Mouse (Mus musculus): ENCODE measurements at regions not wholly inside any gene's neighbourhood (a gene's known extent, or its start where the extent isn't known, plus 50 kb on each side); places are given as distances from the start of the nearest gene placed in this dataset.

DNA sequence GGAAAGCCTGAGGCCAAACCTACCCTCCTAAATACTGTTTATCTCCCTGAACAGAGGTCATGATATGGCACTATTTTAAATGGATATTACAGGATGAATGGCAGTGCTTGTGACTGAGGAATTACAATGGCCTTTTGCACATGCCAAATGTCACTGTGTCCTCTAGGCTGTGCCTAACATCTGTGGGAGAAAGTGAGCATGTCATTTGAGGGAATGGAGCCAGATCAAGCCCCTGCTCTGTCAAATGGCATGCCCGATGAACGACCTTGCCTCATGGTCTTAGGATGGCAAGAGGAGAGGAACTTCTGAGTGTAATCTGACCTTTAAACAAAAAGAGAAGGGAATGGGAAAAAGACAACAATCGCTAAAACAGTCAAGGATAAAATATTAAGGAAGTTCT lies 827.0 kb downstream of the Gsdmc2 start:
- no peak for DNase-seq (ENCODE audit: low spot score in 2 of 2)

DNA sequence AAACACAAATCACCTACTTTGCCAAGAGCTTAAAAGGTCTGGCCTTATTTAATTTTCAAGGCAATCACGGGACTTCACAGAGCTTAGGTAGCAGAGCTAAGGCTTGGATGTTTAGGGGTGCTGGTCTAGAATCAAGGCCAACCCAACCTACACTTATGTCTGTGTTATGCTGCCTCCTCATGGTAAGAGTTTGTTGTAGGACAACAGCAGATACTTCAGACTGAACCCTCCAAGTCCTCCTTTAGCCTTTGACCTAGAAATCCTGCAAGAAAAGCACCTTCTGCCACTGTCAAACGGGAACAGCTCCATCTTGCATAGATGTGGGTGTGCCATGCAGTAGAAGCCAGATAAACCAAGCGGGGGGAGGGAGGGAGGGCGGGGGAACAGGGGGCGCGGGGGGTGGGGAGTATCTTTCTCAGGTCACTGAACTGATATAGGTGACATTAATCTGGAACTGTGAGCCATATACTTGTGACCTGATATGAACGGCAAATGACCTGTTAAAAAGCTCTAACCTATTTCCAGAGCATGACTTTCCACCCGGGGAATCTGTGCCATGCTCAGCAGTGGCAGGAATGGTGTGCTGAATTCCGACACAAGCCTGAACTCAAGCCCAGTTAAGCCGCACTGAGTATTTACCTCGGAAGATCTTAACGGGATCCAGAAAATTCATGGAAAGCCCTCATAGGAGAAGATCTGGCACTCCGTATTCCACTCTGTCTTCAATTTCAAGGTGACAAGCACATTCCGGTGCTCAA lies 838.3 kb downstream of the Gsdmc2 start:
- DNase-seq (ENCODE audit: low spot score in 2 of 2), result no peak

DNA sequence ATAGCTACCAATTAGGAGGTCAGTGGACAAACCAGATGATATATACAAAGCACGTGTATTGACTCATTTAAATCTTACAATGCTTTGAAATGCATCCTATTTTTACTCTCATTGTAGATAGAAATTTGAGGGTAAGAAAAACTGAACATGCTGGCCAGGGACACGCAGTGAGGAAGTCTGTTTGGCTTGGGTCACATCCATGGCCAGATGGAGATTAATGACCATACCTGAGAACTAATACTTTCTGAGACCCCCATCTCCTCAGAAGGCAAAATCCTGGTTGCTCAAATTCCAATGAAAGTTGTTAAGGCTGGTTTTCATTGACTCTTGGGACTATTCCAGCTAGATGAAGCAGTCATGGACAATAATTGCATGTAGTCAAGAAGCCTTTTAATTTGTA lies 850.3 kb downstream of the Gsdmc2 start:
- no peak for DNase-seq (ENCODE audit: low spot score in 2 of 2)

DNA sequence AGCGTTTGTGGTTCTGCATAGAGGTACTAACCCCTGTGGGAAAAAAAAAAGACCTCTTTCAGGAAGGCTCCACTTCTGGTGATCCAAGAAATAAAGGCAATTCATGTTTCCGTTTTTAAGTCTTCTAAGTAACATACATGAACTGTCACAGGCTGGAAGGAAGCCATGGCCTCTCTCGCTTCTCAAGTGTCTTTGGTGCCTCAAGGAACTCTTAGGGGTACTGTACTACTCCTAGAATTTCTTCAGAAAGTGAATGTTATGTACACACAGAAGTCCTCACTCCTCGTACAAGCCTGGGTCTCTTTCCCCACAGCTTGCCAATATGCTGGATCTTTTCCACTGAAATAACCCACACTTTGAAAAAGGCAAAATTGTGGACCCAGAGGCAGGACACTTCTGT lies 858.1 kb downstream of the Gsdmc2 start:
- DNase-seq (ENCODE audit: low spot score in 2 of 2), result no peak

- no peak for DNase-seq (ENCODE audit: low spot score in 2 of 2)
These were observed 858.8 kb downstream of the Gsdmc2 start for GRCm38 (mm10) chr15:62986147-62986546.

GRCm38 (mm10) chr15:62970566-62970965 lies 874.4 kb downstream of the Gsdmc2 start:
- DNase-seq (ENCODE audit: low spot score in 2 of 2), result no peak

DNA sequence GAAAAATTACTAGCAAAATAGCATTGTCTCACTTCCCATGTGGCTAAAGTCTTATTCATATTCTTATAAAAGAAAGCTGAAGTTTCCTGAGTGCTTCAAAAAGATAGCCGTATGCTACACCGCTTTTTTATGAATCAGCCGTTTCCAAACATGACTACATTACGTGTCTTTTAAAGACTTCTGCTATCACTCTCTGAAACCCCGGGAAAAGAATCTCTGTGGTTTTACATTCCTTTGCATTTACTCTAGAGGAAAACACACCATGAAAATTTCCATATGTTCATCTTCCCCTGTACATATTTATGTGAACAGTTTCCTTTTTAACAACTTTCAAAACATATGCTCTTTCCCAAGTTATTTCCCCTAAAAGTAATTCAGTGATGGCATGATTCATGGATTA lies 882.3 kb downstream of the Gsdmc2 start:
- DNase-seq (ENCODE audit: low spot score in 2 of 2), result no peak

- DNase-seq (ENCODE audit: low spot score in 2 of 2), result no peak
These were observed 884.4 kb downstream of the Gsdmc2 start for GRCm38 (mm10) chr15:62960623-62961022.

- DNase-seq (ENCODE audit: low spot score in 2 of 2), result no peak
These were observed 886.3 kb downstream of the Gsdmc2 start for GRCm38 (mm10) chr15:62958506-62959330.

DNA sequence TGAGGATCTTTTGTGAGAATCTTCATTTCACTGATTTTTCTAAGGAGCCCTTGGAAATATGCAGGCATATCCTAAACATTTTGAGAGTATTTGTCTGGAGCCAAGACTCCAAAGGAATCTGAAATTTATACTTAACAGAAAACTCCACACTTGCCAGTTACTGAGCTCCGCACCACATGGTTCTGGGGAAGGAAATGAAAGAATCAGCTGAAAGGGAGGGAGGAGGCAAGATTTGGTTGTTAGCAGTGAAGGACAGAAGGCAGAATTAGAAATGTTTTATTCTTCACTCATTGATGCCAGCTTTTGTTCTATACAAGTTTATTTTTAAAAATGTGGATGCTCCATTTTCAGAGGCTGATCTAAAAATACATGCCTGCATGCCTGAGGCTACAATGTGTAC lies 890.1 kb downstream of the Gsdmc2 start:
- DNase-seq (ENCODE audit: low spot score in 2 of 2), result no peak

- no peak for DNase-seq (ENCODE audit: low spot score in 2 of 2)
These were observed 890.6 kb downstream of the Gsdmc2 start for GRCm38 (mm10) chr15:62954322-62954820.

- peak; percentile 8 to 27 for DNase-seq (ENCODE audit: low spot score in 2 of 2)
These were observed 891.6 kb downstream of the Gsdmc2 start for GRCm38 (mm10) chr15:62953215-62953941.

DNA sequence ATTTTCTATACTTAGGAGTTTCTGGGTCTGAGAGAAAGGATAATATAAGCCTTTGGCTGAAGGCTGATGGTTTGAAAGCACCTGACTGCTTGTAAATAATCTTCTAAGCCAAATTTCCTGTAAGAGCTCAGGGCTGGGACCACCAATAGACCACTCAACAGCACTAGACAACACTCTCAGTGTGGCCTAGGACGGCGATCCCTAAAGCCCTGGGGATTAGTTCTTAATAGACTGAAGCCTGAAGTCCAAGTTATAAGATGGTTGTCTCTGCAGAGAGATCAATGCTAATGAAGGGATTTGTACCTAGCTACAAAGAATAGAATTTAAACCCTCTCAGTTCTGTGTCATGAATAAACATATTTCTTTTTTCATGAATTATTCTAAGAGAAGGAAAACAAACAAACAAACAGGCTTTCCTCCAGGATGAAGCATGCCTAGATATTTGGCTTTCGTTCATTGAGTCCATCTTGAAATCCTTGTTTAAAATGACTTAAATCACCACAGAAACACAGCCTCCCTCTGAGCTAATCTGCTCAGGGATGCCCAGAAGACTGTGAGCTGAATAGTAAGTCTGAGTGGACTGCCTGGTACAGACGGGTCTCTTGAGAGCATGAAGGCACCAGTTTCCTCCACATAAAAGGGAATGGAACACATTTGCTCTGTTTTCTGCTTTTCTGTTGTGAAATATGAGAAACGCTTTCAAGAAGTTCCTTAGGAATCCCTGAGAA lies 892.3 kb downstream of the Gsdmc2 start:
- DNase-seq (ENCODE audit: low spot score in 2 of 2), result no peak

DNA sequence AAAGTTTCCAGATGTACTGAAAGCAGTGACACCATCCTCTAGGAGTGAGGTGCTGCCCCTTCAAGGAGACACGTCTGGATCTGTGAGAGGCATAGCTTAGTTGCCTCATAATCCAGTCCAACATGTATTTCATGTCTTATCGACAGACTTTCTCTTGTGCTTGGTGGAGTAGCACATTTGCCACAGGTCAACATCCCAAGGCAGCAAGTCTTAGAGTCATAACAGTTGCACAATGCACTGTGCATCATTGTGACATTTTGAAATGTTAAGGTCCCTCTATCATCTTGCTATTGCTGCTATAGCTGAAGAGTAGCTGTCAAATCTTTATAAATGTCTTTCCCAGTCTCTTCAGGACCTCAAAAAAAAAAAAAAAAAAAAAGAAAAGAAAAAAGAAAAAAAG lies 905.6 kb downstream of the Gsdmc2 start:
- no peak for DNase-seq (ENCODE audit: low spot score in 2 of 2)

- DNase-seq (ENCODE audit: low spot score in 2 of 2), result no peak
These were observed 907.2 kb downstream of the Gsdmc2 start for GRCm38 (mm10) chr15:62937756-62938155.

GRCm38 (mm10) chr15:62934522-62935189 lies 910.3 kb downstream of the Gsdmc2 start:
- DNase-seq (ENCODE audit: low spot score in 2 of 2), result no peak

DNA sequence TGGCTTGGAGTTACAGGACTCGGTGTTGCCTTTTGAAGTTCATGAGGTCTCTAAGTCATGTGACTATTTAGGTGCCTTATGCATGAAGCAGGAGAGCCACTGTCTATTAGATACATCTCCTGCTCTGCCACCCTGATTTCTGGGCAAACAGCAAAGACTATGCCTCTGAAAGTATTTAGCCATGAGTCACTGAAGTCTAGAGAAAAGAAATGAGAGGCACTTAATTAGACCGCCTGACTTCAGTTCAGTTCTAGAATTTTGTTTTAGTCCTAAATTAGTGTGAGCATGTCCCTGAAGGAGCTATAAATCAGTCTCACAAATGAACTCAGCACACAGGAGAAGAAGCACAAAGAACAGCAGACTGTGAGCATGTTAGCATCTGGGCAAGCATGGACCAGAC lies 924.5 kb downstream of the Gsdmc2 start:
- no peak for DNase-seq (ENCODE audit: low spot score in 2 of 2)

DNA sequence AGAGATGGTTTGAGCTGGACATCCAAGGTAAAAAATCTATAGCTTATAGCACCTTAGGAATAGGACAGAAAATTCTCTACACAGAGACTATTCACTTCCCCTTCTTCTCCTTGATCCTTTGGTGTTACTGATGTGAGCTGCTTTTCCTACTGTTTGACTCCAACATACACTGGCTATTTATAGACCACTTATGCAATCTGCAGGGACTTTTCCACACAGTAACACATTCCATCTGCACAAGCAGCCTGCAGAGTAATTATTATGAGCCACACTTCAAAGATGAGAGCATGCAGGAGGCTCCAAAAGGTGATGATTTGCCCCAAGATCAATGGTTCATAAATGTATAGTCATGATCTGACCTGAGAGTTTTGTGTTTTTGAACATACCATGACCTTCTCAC lies 925.7 kb downstream of the Gsdmc2 start:
- DNase-seq (ENCODE audit: low spot score in 2 of 2), result no peak

DNA sequence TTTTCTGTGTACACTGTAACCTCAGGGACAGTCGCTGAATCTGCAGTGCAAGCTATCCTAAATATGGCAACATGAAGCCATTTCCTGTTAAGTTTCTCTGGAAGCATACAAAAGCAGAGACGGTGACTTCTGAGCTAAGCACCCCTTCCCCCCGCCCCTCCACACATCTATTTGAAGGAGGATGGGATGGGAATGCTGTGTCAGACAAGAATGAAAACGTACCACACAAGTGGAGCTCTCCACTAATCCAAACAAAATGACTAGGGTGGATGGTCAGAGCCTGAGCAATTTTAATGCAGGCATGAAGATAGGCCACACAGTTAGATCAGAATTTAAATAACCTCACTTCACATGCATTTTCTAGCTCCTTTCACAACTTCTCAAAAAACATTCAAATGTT lies 936.6 kb downstream of the Gsdmc2 start:
- no peak for DNase-seq (ENCODE audit: low spot score in 2 of 2)

- no peak for DNase-seq (ENCODE audit: low spot score in 2 of 2)
These were observed 937.8 kb downstream of the Gsdmc2 start for GRCm38 (mm10) chr15:62907181-62907580.

Measured in frontal cortex, postnatal 10 days (tissue).